Mouse (Mus musculus) liver, embryonic 12.5 days (tissue): ENCODE measurements around the gene Olfr552. TPM values are rescaled to one million over a fixed set of nuclear protein-coding genes. Genes with fewer than 3 reads are reported as not detected.

Source experiments
- ATAC-seq: fragments of 200-750 bp; cut with Nextera tagmentation; 2 replicates; pipeline ENCODE4 v1.8.0; 2017; ENCODE audit warnings: moderate number of reproducible peaks, mild to moderate bottlenecking, moderate library complexity
- H3K27ac ChIP-seq: fragments of 300-500 bp; sonication (generic); 2 replicates; pipeline ENCODE4 v1.5.1; 2016; ENCODE audit warnings: mild to moderate bottlenecking
- H3K27me3 ChIP-seq: fragments of 300-500 bp; sonication (generic); replicated peaks from 2 replicates; pipeline ENCODE4 v1.6.1; 2016; ENCODE audit warnings: mild to moderate bottlenecking, moderate library complexity
- H3K36me3 ChIP-seq: fragments of 300-500 bp; sonication (generic); 2 replicates; pipeline ENCODE4 v1.6.1; 2016; ENCODE audit warnings: mild to moderate bottlenecking, moderate library complexity
- H3K4me1 ChIP-seq: fragments of 300-500 bp; sonication (generic); 2 replicates; pipeline ENCODE4 v1.6.1; 2016
- H3K4me2 ChIP-seq: fragments of 300-500 bp; sonication (generic); 2 replicates; pipeline ENCODE4 v1.6.1; 2016; ENCODE audit warnings: mild to moderate bottlenecking, moderate library complexity
- H3K4me3 ChIP-seq: fragments of 300-500 bp; sonication (generic); 2 replicates; pipeline ENCODE4 v1.5.1; 2016; ENCODE audit warnings: mild to moderate bottlenecking, moderate library complexity
- H3K9ac ChIP-seq: fragments of 300-500 bp; sonication (generic); 2 replicates; pipeline ENCODE4 v1.6.1; 2016; ENCODE audit warnings: mild to moderate bottlenecking, moderate library complexity
- H3K9me3 ChIP-seq: fragments of 300-500 bp; sonication (generic); replicated peaks from 2 replicates; pipeline ENCODE4 v1.6.1; 2016; ENCODE audit warnings: mild to moderate bottlenecking, moderate library complexity
- WGBS: fragments of 180-500 bp; shearing (Covaris S2); methylation state at CpG from one replicate; pipeline ENCODE4 v1.1.7; 2016; ENCODE audit not compliant: insufficient replicate concordance; 5-methylcytosine and 5-hydroxymethylcytosine counted together
- polyA plus RNA-seq: library from polyadenylated mRNA; unstranded; fragments of >200 nt; fragmentation: Nextera tagmentation; extraction: Ambion mirVana; gene quantifications from 2 replicates; pipeline ENCODE4 v1.2.1, GENCODE M21; 2016

Olfr552 gene
- not detected in 2 replicates for polyA plus RNA-seq

DNA sequence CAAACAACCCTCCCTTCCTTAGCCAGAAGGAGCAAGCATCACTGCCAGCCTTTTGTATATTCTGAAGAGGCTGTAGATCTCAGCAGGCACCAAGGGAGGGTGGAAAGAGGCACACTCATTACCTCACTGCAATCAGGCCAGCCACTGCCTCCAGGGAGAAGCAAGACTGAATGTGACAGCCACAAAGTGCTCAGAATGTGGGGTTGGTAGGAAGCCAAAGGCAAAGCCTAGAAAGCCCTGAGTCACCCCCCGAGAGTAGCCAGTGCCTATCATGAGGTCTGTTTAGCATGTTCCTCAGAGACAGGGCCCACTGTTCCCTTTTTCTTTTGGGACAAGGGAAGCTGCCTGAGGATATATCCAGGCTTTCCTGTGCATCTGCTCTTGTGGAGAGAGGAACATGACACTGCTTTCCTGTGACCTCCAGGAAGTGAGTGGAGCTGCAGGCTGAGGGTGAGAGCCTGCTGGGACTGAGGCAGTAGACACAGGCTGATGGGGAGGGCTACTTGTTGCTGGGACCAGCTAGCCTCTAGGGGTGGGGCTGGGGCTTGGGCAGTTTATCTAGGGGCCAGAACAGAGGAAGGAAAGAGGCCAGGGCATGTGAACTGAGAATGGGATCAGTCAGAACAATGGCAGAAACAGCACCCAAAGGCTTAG, at the start of gene Olfr552:
Olfr552 (plus strand) TSS at position 393 of the 654 bp plus-strand sequence.
- no peak for ATAC-seq
- Histone ChIP-seq H3K27ac (no peak within 1 kb of the TSS), H3K9me3 (no peaks in the 10 kb centered on the region), H3K4me1 (no peaks in the 10 kb centered on the region), H3K4me2 (no peak within 1 kb of the TSS), H3K27me3 (no peaks in the 10 kb centered on the region), H3K4me3 (no peak within 1 kb of the TSS), H3K36me3 (no peaks in the 10 kb centered on the region), H3K9ac (no peak within 1 kb of the TSS)
- WGBS, result 41% methylated on average over 1 of the region's 1 CpGs

DNA sequence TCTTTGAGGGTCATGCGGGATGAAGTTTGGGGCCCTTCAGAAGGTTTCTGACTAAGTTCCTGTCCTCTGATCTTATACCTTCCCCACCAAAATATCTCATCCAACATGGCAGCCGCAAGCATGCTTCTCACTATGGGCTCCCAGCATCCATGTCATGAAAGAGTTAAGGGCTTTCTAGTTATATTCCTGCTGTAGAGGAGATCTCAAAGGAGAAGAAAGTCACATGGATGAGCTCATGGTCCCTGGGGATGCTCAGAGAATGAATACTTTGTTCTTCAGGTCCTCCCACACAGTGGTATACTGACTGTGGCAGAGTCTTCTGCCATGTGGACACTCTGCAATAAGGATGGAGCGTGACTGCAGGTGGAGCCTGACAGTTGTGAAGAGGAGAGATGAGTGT, 48.0 kb upstream of the Olfr552 start, which contains the start of gene Olfr549:
Olfr549 (plus strand) TSS at position 301 of the 400 bp plus-strand sequence.
- H3K4me3 ChIP-seq, result no peak within 1 kb of the TSS
- no peaks in the 10 kb centered on the region for H3K9me3 ChIP-seq
- 70% methylated on average over 3 of the region's 3 CpGs for WGBS

DNA sequence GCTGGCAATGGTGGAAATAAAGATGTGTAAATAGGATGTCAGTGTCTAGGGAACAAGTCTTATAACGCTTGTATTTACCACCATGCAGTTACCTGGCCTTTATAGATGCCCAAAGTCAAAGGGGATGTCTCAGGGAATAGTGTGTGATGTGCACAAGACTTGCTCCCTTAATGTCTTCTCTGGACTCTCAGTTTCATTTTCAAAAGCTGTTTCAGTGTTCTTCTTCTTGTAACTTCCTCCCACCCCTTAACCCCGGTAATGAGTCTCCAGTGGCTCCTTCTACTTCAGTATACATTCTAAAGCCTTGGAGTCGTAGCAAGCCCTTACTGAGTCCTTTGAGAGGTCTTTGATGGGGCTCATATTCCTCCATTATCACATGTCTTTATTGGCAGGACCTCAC, 44.3 kb upstream of the Olfr552 start:
- Histone ChIP-seq H3K4me1 (no peaks in the 10 kb centered on the region), H3K4me3 (no peak overlapping the region), H3K27ac (no peak overlapping the region), H3K9ac (no peak overlapping the region), H3K9me3 (no peaks in the 10 kb centered on the region), H3K4me2 (no peak overlapping the region), H3K27me3 (no peaks in the 10 kb centered on the region), H3K36me3 (no peaks in the 10 kb centered on the region)
- WGBS, result 55% methylated on average over 3 of the region's 3 CpGs
- ATAC-seq, result no peak

More for the DNA sequence above, 48.0 kb upstream of the Olfr552 start, which contains the start of gene Olfr549:
- H3K27me3 ChIP-seq, result no peaks in the 10 kb centered on the region; the same call in 1 of the 2 replicates
- no peaks in the 10 kb centered on the region for H3K4me1 ChIP-seq
- no peak for ATAC-seq
- H3K9ac ChIP-seq, result no peak within 1 kb of the TSS
- no peaks in the 10 kb centered on the region for H3K36me3 ChIP-seq
- H3K4me2 ChIP-seq, result no peak within 1 kb of the TSS
- no peak within 1 kb of the TSS for H3K27ac ChIP-seq

DNA sequence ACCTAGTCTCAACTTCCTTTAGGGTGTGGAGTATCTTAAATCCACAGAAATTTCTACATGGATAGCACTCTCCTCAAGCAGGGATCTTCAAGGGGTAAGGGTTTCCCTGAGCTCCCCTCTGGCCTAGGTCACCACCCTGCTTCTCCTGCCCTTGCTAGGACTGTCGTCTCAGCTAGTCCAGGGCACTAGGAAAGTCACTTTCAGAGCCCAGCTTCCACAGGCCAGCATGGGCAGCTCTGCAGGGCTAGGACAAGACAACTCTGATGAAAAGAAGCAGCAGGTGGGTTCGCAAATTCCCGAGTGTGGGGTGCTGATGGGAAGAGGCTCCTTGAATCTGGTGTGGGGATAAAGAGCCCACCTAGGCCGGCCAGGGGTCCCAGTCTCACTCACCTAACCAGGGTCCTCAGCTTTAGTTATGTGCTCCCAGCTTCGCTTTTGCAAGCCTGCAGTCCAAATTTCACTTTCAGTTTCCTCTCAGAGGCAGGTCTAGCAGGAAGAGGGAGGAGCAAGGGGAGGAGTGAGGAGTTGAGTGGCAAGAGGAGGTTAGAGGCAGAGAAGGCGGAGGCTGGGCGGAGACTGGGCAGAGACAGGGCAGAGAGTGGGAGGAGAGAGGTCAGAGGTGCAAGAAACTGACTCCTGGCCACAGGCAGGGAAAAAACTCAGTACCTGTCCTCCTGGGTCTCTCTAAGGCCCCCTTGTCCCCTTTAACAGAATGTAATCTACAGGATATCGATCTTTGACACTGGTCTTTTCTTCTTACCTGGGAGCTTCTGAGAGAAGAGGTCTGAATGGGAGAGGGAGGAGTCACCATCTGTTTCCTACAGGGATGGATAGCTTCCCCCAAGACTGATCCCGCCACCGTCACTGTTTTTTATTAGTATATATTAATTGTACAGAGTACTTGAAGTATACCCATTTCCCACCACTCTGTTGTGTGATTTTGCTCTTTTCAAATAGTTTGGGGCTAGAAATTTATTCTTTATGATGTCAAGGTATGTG, 32.3 kb upstream of the Olfr552 start, which contains the start of gene Trim21:
Trim21 (minus strand) TSS at position 488 of the 999 bp plus-strand sequence.
- Histone ChIP-seq H3K27me3 (no peaks in the 10 kb centered on the region), H3K27ac (peak within 1 kb of the TSS; percentile 63), H3K4me3 (peak within 1 kb of the TSS; percentile 76), H3K9me3 (no peaks in the 10 kb centered on the region), H3K4me1 (peaks cover 19% of the 10 kb centered on the region), H3K36me3 (peaks cover 21% of the 10 kb centered on the region), H3K9ac (peak within 1 kb of the TSS; percentile 79), H3K4me2 (peak within 1 kb of the TSS; percentile 91)
- WGBS, result 8% methylated on average over 10 of the region's 10 CpGs
- peak; percentile 100 for ATAC-seq

DNA sequence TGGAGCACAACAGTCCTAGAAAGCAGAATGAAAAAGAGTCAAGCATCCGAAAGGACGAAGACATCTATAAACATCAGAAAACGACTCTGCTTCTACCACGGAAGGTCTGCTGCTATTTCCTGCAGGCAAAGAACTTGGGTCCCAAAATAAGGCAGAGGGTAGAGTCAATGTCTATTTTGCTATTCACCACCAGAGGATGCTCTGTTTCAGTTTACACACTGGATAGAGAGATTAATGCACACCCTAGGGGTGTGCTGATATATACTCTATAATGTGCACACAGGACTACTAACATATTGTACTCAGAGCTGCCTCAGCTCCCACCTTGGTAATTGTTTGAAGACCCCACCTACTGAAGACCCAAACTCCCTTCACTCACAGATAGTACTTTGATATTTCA, 31.4 kb upstream of the Olfr552 start:
- Histone ChIP-seq H3K4me2 (no peak overlapping the region), H3K9ac (no peak overlapping the region), H3K9me3 (no peaks in the 10 kb centered on the region), H3K27ac (no peak overlapping the region), H3K27me3 (no peaks in the 10 kb centered on the region), H3K4me1 (peaks cover 19% of the 10 kb centered on the region), H3K4me3 (no peak overlapping the region), H3K36me3 (peaks cover 16% of the 10 kb centered on the region)
- 70% methylated on average over 4 of the region's 4 CpGs for WGBS
- ATAC-seq, result no peak

DNA sequence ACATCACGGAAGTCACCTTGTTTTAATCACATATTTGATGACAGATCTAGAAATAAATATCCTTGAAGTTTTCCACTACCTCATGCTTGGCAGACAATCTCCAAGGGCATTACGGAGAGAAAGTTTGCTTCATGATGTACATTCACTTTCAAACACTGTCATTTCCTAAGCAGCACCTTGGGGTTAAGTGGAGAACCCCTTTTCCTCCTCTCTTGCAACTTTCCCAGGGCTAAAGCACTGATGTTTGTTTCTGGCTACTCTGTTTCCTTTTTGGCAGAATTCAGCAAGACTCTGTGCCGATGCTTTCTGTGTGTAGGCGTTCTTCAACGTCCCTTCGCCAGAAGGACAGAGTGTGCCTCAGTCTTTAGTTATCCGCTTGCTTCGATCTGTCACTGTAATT, 26.4 kb upstream of the Olfr552 start, which contains the start of gene Olfr550:
Olfr550 (plus strand) TSS at position 301 of the 400 bp plus-strand sequence.
- H3K4me2 ChIP-seq, result no peak within 1 kb of the TSS
- no peaks in the 10 kb centered on the region for H3K27me3 ChIP-seq
- H3K36me3 ChIP-seq, result no peaks in the 10 kb centered on the region
- no peak within 1 kb of the TSS for H3K27ac ChIP-seq
- 82% methylated on average over 8 of the region's 8 CpGs for WGBS
- H3K4me3 ChIP-seq, result no peak within 1 kb of the TSS
- ATAC-seq, result no peak
- no peaks in the 10 kb centered on the region for H3K4me1 ChIP-seq
- no peak within 1 kb of the TSS for H3K9ac ChIP-seq
- H3K9me3 ChIP-seq, result no peaks in the 10 kb centered on the region

DNA sequence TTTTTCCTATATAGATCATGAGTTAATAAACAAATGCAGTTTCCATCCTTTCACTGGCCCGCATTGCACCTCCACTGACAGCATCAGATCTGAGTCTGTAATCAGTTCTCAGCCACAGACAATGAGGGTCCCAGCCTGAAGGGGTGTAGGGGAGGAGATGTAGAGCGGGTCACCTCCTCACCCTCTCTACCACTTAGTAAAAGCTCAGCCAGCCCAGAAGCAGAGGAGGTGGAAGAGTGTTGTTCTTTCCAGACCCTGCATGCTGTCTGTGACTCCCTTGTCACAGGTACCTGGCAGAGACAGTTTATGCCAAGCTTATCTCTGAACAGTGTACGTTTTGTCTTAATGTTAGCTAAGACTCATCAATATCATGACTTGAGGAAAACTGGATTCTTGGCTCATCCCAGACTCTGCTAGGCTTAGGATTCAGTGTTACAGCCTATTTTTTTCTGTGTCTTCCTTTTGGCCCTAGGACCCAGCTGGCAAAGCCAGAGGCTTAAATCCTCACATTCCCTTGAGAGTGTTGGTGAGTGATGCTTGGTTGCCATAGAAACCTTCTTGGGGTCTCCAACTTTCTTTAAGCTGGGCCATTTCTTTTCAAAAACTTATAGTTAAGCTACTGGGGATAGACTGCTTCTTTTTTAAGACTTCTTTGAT, 24.3 kb upstream of the Olfr552 start:
- WGBS, result 75% methylated on average over 3 of the region's 3 CpGs
- H3K27me3 ChIP-seq, result no peaks in the 10 kb centered on the region
- no peak overlapping the region for H3K9ac ChIP-seq
- ATAC-seq, result no peak
- no peak overlapping the region for H3K4me3 ChIP-seq
- H3K9me3 ChIP-seq, result no peaks in the 10 kb centered on the region
- no peaks in the 10 kb centered on the region for H3K36me3 ChIP-seq
- H3K4me2 ChIP-seq, result no peak overlapping the region
- H3K27ac ChIP-seq, result no peak overlapping the region
- no peaks in the 10 kb centered on the region for H3K4me1 ChIP-seq

DNA sequence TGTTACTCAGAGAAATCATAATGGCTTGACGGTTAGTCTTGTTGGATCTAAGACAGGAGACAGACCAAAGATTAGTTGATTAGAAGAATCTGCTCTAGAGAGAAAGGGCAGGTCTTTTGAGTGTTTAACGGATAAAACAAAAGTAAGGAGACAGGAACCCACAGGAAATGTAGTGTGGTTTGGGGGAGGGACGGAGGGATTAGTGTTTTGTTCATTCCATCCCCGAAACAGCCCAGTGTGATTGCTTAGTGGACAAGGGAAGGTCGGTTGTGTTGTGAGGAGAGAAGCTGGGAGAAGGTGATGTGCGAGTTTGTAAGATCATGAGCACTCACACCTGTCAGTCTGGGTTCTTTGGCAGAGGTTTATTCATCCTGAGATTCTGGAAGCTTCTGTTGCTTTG, 21.6 kb upstream of the Olfr552 start:
- Histone ChIP-seq H3K4me2 (no peak overlapping the region), H3K9ac (no peak overlapping the region), H3K27ac (no peak overlapping the region), H3K4me3 (no peak overlapping the region), H3K9me3 (no peaks in the 10 kb centered on the region), H3K27me3 (no peaks in the 10 kb centered on the region), H3K36me3 (no peaks in the 10 kb centered on the region), H3K4me1 (no peaks in the 10 kb centered on the region)
- 21% methylated on average over 6 of the region's 6 CpGs for WGBS
- no peak for ATAC-seq

DNA sequence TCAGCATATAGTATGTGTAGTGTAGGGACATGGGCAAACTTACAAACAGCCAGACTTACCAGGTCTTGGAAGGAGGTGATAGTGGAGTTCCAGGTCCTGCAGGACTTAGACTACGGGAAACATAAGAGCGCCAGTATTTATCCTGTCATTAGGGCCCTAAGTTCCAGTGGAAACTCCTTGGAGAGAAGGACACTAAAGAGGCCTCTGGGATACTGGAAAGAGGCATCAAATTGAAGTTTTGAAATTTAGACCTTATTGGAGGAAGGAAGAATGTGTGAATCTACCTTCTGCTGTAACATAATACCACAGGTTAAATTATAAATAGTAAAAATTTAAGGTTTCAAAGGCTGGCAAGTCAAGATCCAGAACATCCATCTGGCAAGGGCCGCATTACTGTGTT, 5.8 kb upstream of the Olfr552 start, which contains the start of gene Olfr551:
Olfr551 (minus strand) TSS at position 101 of the 400 bp plus-strand sequence.
- no peak for ATAC-seq
- H3K27ac ChIP-seq, result no peak within 1 kb of the TSS
- 84% methylated on average over 3 of the region's 3 CpGs for WGBS
- H3K27me3 ChIP-seq, result no peaks in the 10 kb centered on the region
- H3K4me2 ChIP-seq, result no peak within 1 kb of the TSS
- H3K4me1 ChIP-seq, result no peaks in the 10 kb centered on the region
- no peak within 1 kb of the TSS for H3K9ac ChIP-seq
- no peaks in the 10 kb centered on the region for H3K36me3 ChIP-seq
- H3K4me3 ChIP-seq, result no peak within 1 kb of the TSS
- H3K9me3 ChIP-seq, result no peaks in the 10 kb centered on the region

DNA sequence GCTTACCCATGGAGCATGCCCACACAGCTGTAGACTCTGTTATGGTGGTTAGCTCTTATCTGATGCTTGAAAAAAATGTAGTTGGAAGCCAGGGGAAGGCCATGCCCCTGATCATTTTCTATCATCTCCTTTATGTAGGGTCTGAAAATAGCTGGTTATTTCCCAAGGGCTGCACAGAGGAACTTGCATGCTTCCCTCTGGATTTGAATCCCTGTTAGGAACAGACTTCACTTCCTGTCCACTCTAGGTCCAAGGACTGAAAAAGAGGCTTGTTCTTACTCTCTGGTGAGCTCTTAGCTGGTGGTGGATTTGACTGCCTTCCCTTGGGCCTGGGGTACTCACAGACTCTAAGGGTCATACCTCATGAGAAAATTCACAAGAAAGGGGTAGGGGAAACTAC, 20.5 kb downstream of the Olfr552 start, which contains the start of gene Olfr553:
Olfr553 (minus strand) TSS at position 101 of the 400 bp plus-strand sequence.
- H3K4me1 ChIP-seq, result no peaks in the 10 kb centered on the region
- no peak within 1 kb of the TSS for H3K4me3 ChIP-seq
- no peaks in the 10 kb centered on the region for H3K9me3 ChIP-seq
- no peaks in the 10 kb centered on the region for H3K27me3 ChIP-seq
- no peak for ATAC-seq
- no peak within 1 kb of the TSS for H3K27ac ChIP-seq
- H3K4me2 ChIP-seq, result no peak within 1 kb of the TSS
- no peaks in the 10 kb centered on the region for H3K36me3 ChIP-seq
- no peak within 1 kb of the TSS for H3K9ac ChIP-seq

DNA sequence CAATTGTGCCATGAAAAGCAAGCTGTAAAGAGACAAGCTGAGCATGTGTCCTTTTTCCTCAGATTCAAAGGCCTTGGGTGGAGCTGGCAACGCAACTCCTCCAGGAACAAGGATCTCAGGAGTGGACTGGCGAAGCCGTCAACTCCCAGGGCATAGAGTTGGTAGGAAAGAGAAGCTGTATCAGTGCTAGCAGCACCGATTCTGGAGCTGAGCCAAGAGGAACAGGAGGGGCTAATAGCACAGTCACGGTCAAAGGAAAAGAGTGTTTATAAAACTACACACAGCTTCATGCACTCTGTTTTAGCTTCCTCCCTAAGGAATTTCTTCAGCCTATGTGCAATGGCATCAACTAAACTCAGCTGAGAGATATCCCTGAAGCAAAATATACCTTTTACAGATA, 22.0 kb downstream of the Olfr552 start:
- no peak for ATAC-seq
- H3K36me3 ChIP-seq, result no peaks in the 10 kb centered on the region
- H3K4me3 ChIP-seq, result no peak overlapping the region
- H3K27ac ChIP-seq, result no peak overlapping the region
- H3K27me3 ChIP-seq, result no peaks in the 10 kb centered on the region
- H3K4me1 ChIP-seq, result no peaks in the 10 kb centered on the region
- no peak overlapping the region for H3K4me2 ChIP-seq
- no peak overlapping the region for H3K9ac ChIP-seq
- 57% methylated on average over 5 of the region's 5 CpGs for WGBS
- no peaks in the 10 kb centered on the region for H3K9me3 ChIP-seq
